Mouse (Mus musculus) C2C12 (cell line): ENCODE measurements around the gene Trmt11.

Source experiments
- CTCF ChIP-seq: IDR thresholded peaks from one replicate; pipeline ENCODE4 v1.5.1; 2011; ENCODE audit not compliant: control insufficient read depth, insufficient read depth, insufficient read length
- MAX ChIP-seq: IDR thresholded peaks from one replicate; pipeline ENCODE4 v1.6.1; 2011; ENCODE audit warnings: mild to moderate bottlenecking, control low read depth
- MYOD1 ChIP-seq: IDR thresholded peaks from one replicate; pipeline ENCODE4 v1.6.1; 2011; ENCODE audit warnings: low read depth; ENCODE audit not compliant: control insufficient read depth, insufficient read length

DNA sequence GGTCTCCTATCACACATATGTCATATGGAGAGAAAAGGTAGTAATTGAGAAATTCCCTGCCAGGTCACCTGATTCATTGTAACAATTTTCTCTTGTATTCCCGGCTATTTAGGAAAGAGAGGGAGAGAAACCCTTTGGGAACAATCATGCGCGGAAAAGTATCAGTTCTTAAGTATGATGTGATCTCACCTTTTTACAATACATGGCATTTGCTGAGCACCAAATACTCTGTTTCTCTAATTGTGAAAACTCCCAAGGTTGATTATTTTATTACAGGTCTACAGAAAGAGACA, 18.3 kb upstream of the Trmt11 start:
- TF ChIP-seq CTCF, result no peak
- TF ChIP-seq MYOD1, result no peak
- TF ChIP-seq MAX, result no peak
